Comparison of ENCODE assay signal across 22 mouse cellular contexts in the genomic region with DNA sequence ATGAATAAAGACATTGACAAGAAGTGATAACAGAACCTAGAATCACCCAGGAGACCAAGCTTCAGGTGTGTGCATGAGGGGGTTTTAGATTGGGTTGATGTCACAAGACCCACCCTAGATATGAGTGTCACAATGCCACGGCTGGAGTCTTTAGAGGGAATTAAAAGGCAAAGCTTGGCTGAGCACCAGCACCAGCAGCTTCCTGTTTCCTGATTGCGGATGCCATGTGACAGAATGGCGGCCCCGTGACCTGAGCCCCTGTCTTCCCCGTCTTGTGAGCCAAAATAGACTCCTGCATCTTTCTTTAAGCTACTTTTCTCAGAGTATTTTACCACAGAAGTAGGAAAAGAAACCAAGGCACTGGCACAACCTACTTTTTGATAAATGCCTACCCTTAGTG. TPM values are rescaled to one million over a fixed set of nuclear protein-coding genes. Genes with fewer than 3 reads are reported as not detected.
DNase-seq lines count a peak whose midpoint lies in the region; ATAC-seq and TF ChIP-seq lines count a peak whose summit lies in the region.
"Had no signal": no experiment of that assay in that cellular context is flagged by ENCODE, and none has a peak within 500 bp of the region (broad histone marks: within the 10 kb centered on the region; RNA-seq: fewer than 3 reads in every experiment).

No protein-coding gene starts in this region.

- H3K4me1 ChIP-seq in kidney, embryonic 15.5 days, result no peaks in the 10 kb centered on the region
- H3K4me1 ChIP-seq in spleen, adult 2 months (ENCODE audit: control insufficient read depth, insufficient read depth, insufficient read length), result no peaks in the 10 kb centered on the region
- H3K4me1 ChIP-seq: embryonic facial prominence, embryonic 15.5 days; forebrain, embryonic 10.5 days had no signal

- H3K27me3 ChIP-seq in kidney, embryonic 15.5 days, result no peaks in the 10 kb centered on the region
- no peaks in the 10 kb centered on the region for H3K27me3 ChIP-seq in spleen, adult 2 months (ENCODE audit: control insufficient read depth, insufficient read depth, low read length)
- H3K27me3 ChIP-seq in splenic B cell, adult 2 months (ENCODE audit: control insufficient read depth, insufficient read depth, low read length, poor library complexity, severe bottlenecking), result no peaks in the 10 kb centered on the region
- H3K27me3 ChIP-seq: embryonic facial prominence, embryonic 15.5 days had no signal

- intact Hi-C loops in gastrocnemius, adult 2 months (cut with DNase I), result no loop called here

- ATAC-seq in kidney, embryonic 15.5 days (replicated peaks; ENCODE audit: low FRiP score), result no peak
- ATAC-seq in hematopoietic stem cell, adult 5-6 weeks (replicated peaks in 1 of 2; ENCODE audit: insufficient read depth in 1 of 2, low FRiP score in 2 of 2, low TSS enrichment in 1 of 2, low read depth in 1 of 2, poor library complexity in 2 of 2, severe bottlenecking in 2 of 2), result peak; percentile 67 to 82
- ATAC-seq: hindbrain, postnatal 0 days; intestine, postnatal 0 days had no signal

- no peaks in the 10 kb centered on the region for H3K36me3 ChIP-seq in kidney, embryonic 15.5 days
- H3K36me3 ChIP-seq in spleen, adult 2 months (ENCODE audit: control insufficient read depth, insufficient read depth, low read length), result no peaks in the 10 kb centered on the region
- no peaks in the 10 kb centered on the region for H3K36me3 ChIP-seq in splenic B cell, adult 2 months (ENCODE audit: control insufficient read depth, insufficient read depth, low read length, poor library complexity, severe bottlenecking)
- H3K36me3 ChIP-seq: embryonic facial prominence, embryonic 15.5 days; forebrain, embryonic 10.5 days had no signal

- no peak overlapping the region for H3K9ac ChIP-seq in kidney, embryonic 15.5 days
- H3K9ac ChIP-seq: embryonic facial prominence, embryonic 15.5 days had no signal

- no peak overlapping the region for H3K4me3 ChIP-seq in kidney, embryonic 15.5 days (replicated peaks)
- H3K4me3 ChIP-seq in spleen, adult 2 months (ENCODE audit: extremely low read depth, insufficient read depth, insufficient read length), result no peak overlapping the region
- H3K4me3 ChIP-seq in gastrocnemius, adult 2 months, result no peak overlapping the region
- H3K4me3 ChIP-seq: embryonic facial prominence, embryonic 15.5 days; forebrain, embryonic 10.5 days; heart, adult 2 months; left cerebral cortex, adult 2 months had no signal

- no peaks in the 10 kb centered on the region for H3K9me3 ChIP-seq in kidney, embryonic 15.5 days (replicated peaks)
- H3K9me3 ChIP-seq: embryonic facial prominence, embryonic 15.5 days; forebrain, embryonic 10.5 days had no signal

- no peak overlapping the region for H3K27ac ChIP-seq in kidney, embryonic 15.5 days
- no peak overlapping the region for H3K27ac ChIP-seq in spleen, adult 2 months (ENCODE audit: insufficient read depth, low read length)
- no peak overlapping the region for H3K27ac ChIP-seq in gastrocnemius, adult 2 months
- H3K27ac ChIP-seq: embryonic facial prominence, embryonic 15.5 days; forebrain, embryonic 10.5 days; heart, adult 2 months; hindbrain, postnatal 0 days; macrophage had no signal

- no peak for TF ChIP-seq POLR2A in spleen, adult 2 months (IDR thresholded peaks at IDR 0.05; ENCODE audit: low read depth, low read length)

- no peak for TF ChIP-seq CTCF in spleen, adult 2 months (IDR thresholded peaks at IDR 0.05; ENCODE audit: extremely low read depth, insufficient read depth, insufficient read length, insufficient replicate concordance)
- no peak for TF ChIP-seq CTCF in gastrocnemius, adult 2 months (IDR thresholded peaks at IDR 0.05)

- peak; percentile 6 for DNase-seq in kidney, adult 18-20 months
- peak; percentile 8 to 38 for DNase-seq in spleen, adult 2 months (ENCODE audit: low read depth in 1 of 2, low spot score in 2 of 2)
- DNase-seq in spleen, postnatal 10 days (ENCODE audit: low spot score in 2 of 2), result no peak
- peak; percentile 60 for DNase-seq in splenic B cell, adult 2 months (ENCODE audit: low read depth, low spot score)
- no peak for DNase-seq in gastrocnemius, adult 2 months
- no peak for DNase-seq in layer of hippocampus, postnatal 36 days
- DNase-seq: adrenal gland, adult 8-10 months; cerebellum, adult 11-12 months; cerebellum, postnatal 14 days; heart, adult 2 months; heart, postnatal 4 days; left cerebral cortex, postnatal 4 days; liver had no signal

- H3K4me2 ChIP-seq in kidney, embryonic 15.5 days, result no peak overlapping the region
- H3K4me2 ChIP-seq: embryonic facial prominence, embryonic 15.5 days; midbrain, embryonic 11.5 days had no signal

- WGBS in kidney, embryonic 15.5 days, result 65% methylated on average over 5 of the region's 5 CpGs
- 7% methylated on average over 5 of the region's 5 CpGs for WGBS in spleen, adult 2 months

RNA-seq across cellular contexts. Expression of a gene that starts 46.5 kb away (rescaled TPM):
- polyA plus RNA-seq in kidney, embryonic 15.5 days (2015; fragmentation: Nextera tagmentation; extraction: Ambion mirVana), result 28.5 and 29.0 TPM in 2 replicates
- 25.4 and 40.9 TPM in 2 replicates for polyA plus RNA-seq in spleen, adult 2 months (2012; rRNA removed)
- total RNA-seq in hematopoietic stem cell, adult 5-6 weeks (2017), result 15.6 and 23.1 TPM in 2 replicates
- 10 to 100 TPM; 12.3 to 19.9 TPM for total RNA-seq in gastrocnemius, adult 2 months (2021)
- total RNA-seq in layer of hippocampus, postnatal 36 days (2021), result 10 to 100 TPM; 79.0 to 89.2 TPM

Comparison
In these comparisons a context has a peak if more than half of its experiments do, and no peak if none do; other contexts are left out.
1. DNase-seq: peak in kidney, adult 18-20 months (single experiment), spleen, adult 2 months (2 of 2) and splenic B cell, adult 2 months (single experiment); none in spleen, postnatal 10 days (0 of 2), gastrocnemius, adult 2 months (single experiment) and layer of hippocampus, postnatal 36 days (0 of 2).